Mouse (Mus musculus): Measurements from ENCODE around the gene Ift122. TPM values are rescaled to one million over a fixed set of nuclear protein-coding genes. Genes with fewer than 3 reads are reported as not detected.

Ift122 gene
- total RNA-seq, 2 experiments from 2014 or later = 13.2 to 18.6 TPM

DNA sequence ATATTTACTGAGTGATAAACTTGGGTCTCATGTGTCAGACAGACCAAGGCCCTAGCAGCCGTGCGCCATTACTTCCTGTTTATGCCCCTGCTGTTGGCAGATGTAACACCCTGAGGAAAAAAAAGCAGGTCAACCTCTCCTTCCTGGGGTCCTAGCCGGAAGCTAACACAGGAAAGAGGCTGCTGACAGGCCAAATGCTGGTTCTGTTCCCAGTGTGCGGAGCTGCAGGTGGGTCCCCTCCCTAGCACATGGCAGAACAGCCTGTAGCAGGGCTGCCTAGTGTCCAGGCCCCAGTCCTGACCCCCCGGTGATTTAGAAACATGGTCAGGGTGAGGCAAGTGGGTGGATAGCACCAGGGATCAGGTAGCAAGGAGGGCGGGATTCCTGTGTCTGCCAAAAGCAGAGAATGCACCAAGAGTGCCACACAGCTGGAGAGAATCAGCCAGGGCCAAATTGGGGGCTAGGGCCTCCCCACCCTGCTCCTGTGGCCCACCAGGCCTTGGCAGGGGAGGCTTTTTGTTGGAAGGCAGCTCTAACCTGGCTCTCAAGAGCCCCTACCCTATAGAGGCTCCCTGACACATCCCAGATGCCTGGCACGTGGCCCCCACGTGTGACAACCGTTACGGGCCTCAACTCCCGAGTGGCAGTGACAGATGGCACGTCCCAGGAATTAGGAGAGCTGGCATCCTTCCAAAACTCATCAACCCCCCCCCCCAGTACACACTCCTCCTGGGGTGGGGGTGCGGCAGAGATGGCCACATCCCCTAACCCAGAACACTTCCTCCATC, 118.2 kb downstream of the Ift122 start:
- intact Hi-C loops (cut with DNase I) = no loop called here

GRCm38 (mm10) chr6:115972083-115972764, 119.0 kb downstream of the Ift122 start:
- intact Hi-C loops (cut with DNase I) = no loop called here
- no peak for DNase-seq

More for the DNA sequence above, 118.2 kb downstream of the Ift122 start:
- no peak for DNase-seq

- intact Hi-C loops (cut with DNase I) = no loop called here
- DNase-seq = no peak
Measured at GRCm38 (mm10) chr6:115973139-115973875, 120.0 kb downstream of the Ift122 start.

GRCm38 (mm10) chr6:115973881-115974662, 120.8 kb downstream of the Ift122 start:
- no peak for DNase-seq
- intact Hi-C loops (cut with DNase I) = no loop called here

GRCm38 (mm10) chr6:115975606-115976005, 122.3 kb downstream of the Ift122 start:
- no peak for DNase-seq
- intact Hi-C loops (cut with DNase I) = no loop called here

Other genes starting within 250 kb of the Ift122 start
- 100 to 1,000 TPM; 106 to 112 TPM for gene Raf1, start 176.8 kb upstream of the Ift122 start, total RNA-seq (2021)
- under 1 TPM in 1 of 2 experiments, not detected in 1; 0.36 TPM for gene Tmem40, start 91.1 kb upstream of the Ift122 start, total RNA-seq (2021)
- 10 to 100 TPM; 64.5 to 71.6 TPM for gene Cand2, start 78.9 kb upstream of the Ift122 start, total RNA-seq (2021)
- gene Rpl32, start 44.7 kb upstream of the Ift122 start, total RNA-seq (2021) = 100 to 1,000 TPM; 618 to 675 TPM
- under 1 TPM; 0.56 to 0.76 TPM for gene Efcab12, start 15.1 kb upstream of the Ift122 start, total RNA-seq (2021)
- gene Mbd4, start 99 bp upstream of the Ift122 start, total RNA-seq (2021) = 1 to 10 TPM; 1.7 to 2.1 TPM
- gene Rho, start 78.3 kb downstream of the Ift122 start, total RNA-seq (2021) = under 1 TPM; 0.07 to 0.12 TPM
- not detected for gene H1foo, start 91.5 kb downstream of the Ift122 start, total RNA-seq (2021)
- 100 to 1,000 TPM; 113 to 133 TPM for gene Plxnd1, start 141.5 kb downstream of the Ift122 start, total RNA-seq (2021)